Mouse (Mus musculus) small intestine, adult 2 months (tissue): ENCODE data around the gene Dcdc2b. TPM values are rescaled to one million over a fixed set of nuclear protein-coding genes. Genes with fewer than 3 reads are reported as not detected.

Experiments used
- H3K27ac ChIP-seq: fragments of 200-500 bp; 2 replicates; pipeline ENCODE4 v1.5.1; 2012; ENCODE audit warnings: low read depth, low read length, control low read depth, inconsistent platforms; ENCODE audit not compliant: insufficient read depth
- H3K27me3 ChIP-seq: fragments of 200-500 bp; 2 replicates; pipeline ENCODE4 v1.6.1; 2012; ENCODE audit warnings: mild to moderate bottlenecking, moderate library complexity, low read length, inconsistent platforms; ENCODE audit not compliant: control insufficient read depth, insufficient read depth
- H3K36me3 ChIP-seq: fragments of 200-500 bp; 2 replicates; pipeline ENCODE4 v1.6.1; 2012; ENCODE audit warnings: mild to moderate bottlenecking, low read length, control low read depth, inconsistent platforms; ENCODE audit not compliant: control insufficient read depth, insufficient read depth
- H3K4me1 ChIP-seq: fragments of 200-500 bp; 2 replicates; pipeline ENCODE4 v1.6.1; 2012; ENCODE audit warnings: low read length, inconsistent platforms, mixed read lengths; ENCODE audit not compliant: control insufficient read depth, insufficient read depth, insufficient read length
- H3K4me3 ChIP-seq: fragments of 200-500 bp; 2 replicates; pipeline ENCODE4 v1.5.1; 2012; ENCODE audit warnings: low read depth, mild to moderate bottlenecking, control low read depth, inconsistent platforms, low read length, moderate library complexity
- CTCF ChIP-seq: fragments of 200-500 bp; IDR thresholded peaks from 2 replicates; pipeline ENCODE4 v1.5.1; 2012; ENCODE audit warnings: low read depth, mild to moderate bottlenecking, control low read depth, inconsistent platforms, low read length, moderate library complexity, mixed read lengths; ENCODE audit not compliant: insufficient replicate concordance, insufficient read length; ENCODE audit errors: extremely low read depth
- POLR2A ChIP-seq: fragments of 200-500 bp; IDR thresholded peaks from 2 replicates; pipeline ENCODE4 v1.6.1; 2012; ENCODE audit warnings: low read depth, mild to moderate bottlenecking, control low read depth, inconsistent platforms, low read length, moderate library complexity
- WGBS: fragments of 180-500 bp; shearing (Covaris S2); methylation state at CpG from one replicate; pipeline ENCODE4 v1.1.7; 2018; 5-methylcytosine and 5-hydroxymethylcytosine counted together
- polyA plus RNA-seq: library from polyadenylated mRNA; depleted of rRNA; stranded (reverse); fragments of >200 nt; gene quantifications from 2 replicates; pipeline ENCODE4 v1.2.3, GENCODE M21; 2012

The Dcdc2b gene
- polyA plus RNA-seq, 1 experiment, result 1.6 TPM

- TF ChIP-seq CTCF (no peak), POLR2A (no peak)
- Histone ChIP-seq H3K4me3 (no peak overlapping the region), H3K36me3 (peaks cover 32% of the 10 kb centered on the region), H3K27ac (no peak overlapping the region), H3K4me1 (peaks cover 9% of the 10 kb centered on the region), H3K27me3 (no peaks in the 10 kb centered on the region)
- 79% methylated on average over 6 of the region's 6 CpGs for WGBS
Measured at GRCm38 (mm10) chr4:129626035-129626434, 12.0 kb upstream of the Dcdc2b start.

- Histone ChIP-seq H3K4me1 (peaks cover 9% of the 10 kb centered on the region), H3K4me3 (no peak overlapping the region), H3K27me3 (no peaks in the 10 kb centered on the region), H3K27ac (no peak overlapping the region), H3K36me3 (peaks cover 27% of the 10 kb centered on the region)
- 60% methylated on average over 4 of the region's 4 CpGs for WGBS
- TF ChIP-seq CTCF (no peak), POLR2A (no peak)
Measured at GRCm38 (mm10) chr4:129625496-129625895, 11.4 kb upstream of the Dcdc2b start.

- H3K4me1 ChIP-seq, result peaks cover 9% of the 10 kb centered on the region
- H3K4me3 ChIP-seq, result peak overlapping the region; percentile 71
- H3K27ac ChIP-seq, result peak overlapping the region; percentile 38
- WGBS, result 13% methylated on average over 6 of the region's 6 CpGs
- no peaks in the 10 kb centered on the region for H3K27me3 ChIP-seq
- TF ChIP-seq CTCF (no peak), POLR2A (no peak)
- peaks cover 23% of the 10 kb centered on the region for H3K36me3 ChIP-seq
Measured at GRCm38 (mm10) chr4:129625029-129625370, 10.9 kb upstream of the Dcdc2b start.

GRCm38 (mm10) chr4:129624281-129625028, 10.4 kb upstream of the Dcdc2b start:
- peak overlapping the region; percentile 62 for H3K27ac ChIP-seq
- no peaks in the 10 kb centered on the region for H3K27me3 ChIP-seq
- peaks cover 9% of the 10 kb centered on the region for H3K4me1 ChIP-seq
- TF ChIP-seq CTCF (no peak), POLR2A (peak; percentile 52; the same call in 1 of the 2 replicates)
- WGBS, result 2% methylated on average over 18 of the region's 18 CpGs
- peaks cover 21% of the 10 kb centered on the region for H3K36me3 ChIP-seq
- peak overlapping the region; percentile 71 for H3K4me3 ChIP-seq

- Histone ChIP-seq H3K27ac (peak within 1 kb of the TSS; percentile 62), H3K36me3 (peaks cover 13% of the 10 kb centered on the region), H3K27me3 (no peaks in the 10 kb centered on the region), H3K4me1 (peaks cover 9% of the 10 kb centered on the region), H3K4me3 (peak within 1 kb of the TSS; percentile 71)
- peak; percentile 34; the same call in 1 of the 2 replicates for TF ChIP-seq POLR2A
- no peak for TF ChIP-seq CTCF
- 1% methylated on average over 10 of the region's 10 CpGs for WGBS
Measured at GRCm38 (mm10) chr4:129623681-129624091, 9.6 kb upstream of the Dcdc2b start, which contains the start of gene Ccdc28b. TSS of gene Ccdc28b (minus strand) at chr4:129623947.

GRCm38 (mm10) chr4:129622803-129623535, 8.9 kb upstream of the Dcdc2b start:
- H3K4me1 ChIP-seq, result peaks cover 14% of the 10 kb centered on the region
- H3K36me3 ChIP-seq, result peaks cover 6% of the 10 kb centered on the region
- no peak overlapping the region for H3K27ac ChIP-seq
- no peaks in the 10 kb centered on the region for H3K27me3 ChIP-seq
- WGBS, result 26% methylated on average over 8 of the region's 8 CpGs
- H3K4me3 ChIP-seq, result peak overlapping the region; percentile 71
- TF ChIP-seq CTCF, result no peak
- TF ChIP-seq POLR2A, result no peak

- Histone ChIP-seq H3K36me3 (no peaks in the 10 kb centered on the region), H3K4me3 (no peak overlapping the region; the same call in 1 of the 2 replicates), H3K27ac (no peak overlapping the region), H3K4me1 (peaks cover 14% of the 10 kb centered on the region), H3K27me3 (no peaks in the 10 kb centered on the region)
- WGBS, result 84% methylated on average over 11 of the region's 11 CpGs
- no peak for TF ChIP-seq CTCF
- TF ChIP-seq POLR2A, result no peak
Measured at GRCm38 (mm10) chr4:129622120-129622802, 8.2 kb upstream of the Dcdc2b start.
